In genomic region chr1:131427140-131427821, GRCm38 (mm10) we compare ENCODE assay signal across 8 mouse cellular contexts.
DNase-seq lines count a peak whose midpoint lies in the region; ATAC-seq and TF ChIP-seq lines count a peak whose summit lies in the region.

No protein-coding gene starts in this region.

- DNase-seq in gastrocnemius, adult 18-20 months (ENCODE audit: low spot score): peak; percentile 15
- no peak for DNase-seq in gastrocnemius, adult 8-10 months (ENCODE audit: low spot score in 2 of 2)
- peak; percentile 8 to 13 for DNase-seq in B cell, adult 2 months
- peak; percentile 72 for DNase-seq in forebrain, embryonic 14.5 days (ENCODE audit: low spot score)
- peak; percentile 35 for DNase-seq in thymus, adult 2 months
- no peak for DNase-seq in layer of hippocampus, adult 8-10 months (ENCODE audit: low spot score in 2 of 2)

- H3K4me3 ChIP-seq in forebrain, embryonic 14.5 days (ENCODE audit: low read depth, low read length): no peak overlapping the region
- no peak overlapping the region for H3K4me3 ChIP-seq in limb, embryonic 13.5 days
- H3K4me3 ChIP-seq in thymus, adult 2 months (ENCODE audit: control insufficient read depth, insufficient read depth, low read length): no peak overlapping the region

- 4% methylated on average over 5 of the region's 5 CpGs for WGBS in forebrain, embryonic 14.5 days
- 10% methylated on average over 5 of the region's 5 CpGs for WGBS in limb, embryonic 13.5 days
- WGBS in thymus, adult 2 months: 6% methylated on average over 5 of the region's 5 CpGs

- no peaks in the 10 kb centered on the region for H3K36me3 ChIP-seq in forebrain, embryonic 14.5 days (ENCODE audit: control insufficient read depth, insufficient read depth, low read length)
- no peaks in the 10 kb centered on the region for H3K36me3 ChIP-seq in limb, embryonic 13.5 days
- no peaks in the 10 kb centered on the region for H3K36me3 ChIP-seq in thymus, adult 2 months (ENCODE audit: control insufficient read depth, insufficient read depth, low read length)

- H3K9ac ChIP-seq in forebrain, embryonic 14.5 days (ENCODE audit: low read length): peak overlapping the region; percentile 22; the same call in 1 of the 2 replicates
- H3K9ac ChIP-seq in limb, embryonic 13.5 days: no peak overlapping the region; the same call in 1 of the 2 replicates

- ATAC-seq in forebrain, embryonic 14.5 days: peak; percentile 69
- ATAC-seq in limb, embryonic 13.5 days (ENCODE audit: low FRiP score, low read depth): peak; percentile 51; the same call in 1 of the 2 replicates
- ATAC-seq in erythroid progenitor cell, adult 5-6 weeks (replicated peaks; ENCODE audit: low FRiP score, poor library complexity, severe bottlenecking): no peak

- H3K9me3 ChIP-seq in forebrain, embryonic 14.5 days (replicated peaks; ENCODE audit: control insufficient read depth, low read length): no peaks in the 10 kb centered on the region
- no peaks in the 10 kb centered on the region for H3K9me3 ChIP-seq in limb, embryonic 13.5 days

- peak overlapping the region; percentile 65 for H3K27ac ChIP-seq in forebrain, embryonic 14.5 days (ENCODE audit: low read depth, low read length)
- peak overlapping the region; percentile 58; the same call in 1 of the 2 replicates for H3K27ac ChIP-seq in limb, embryonic 13.5 days
- H3K27ac ChIP-seq in thymus, adult 2 months (ENCODE audit: control insufficient read depth, insufficient read depth, low read length): peak overlapping the region; percentile 58

- peaks cover 22% of the 10 kb centered on the region for H3K4me1 ChIP-seq in forebrain, embryonic 14.5 days (ENCODE audit: control insufficient read depth, insufficient read depth, low read length)
- H3K4me1 ChIP-seq in limb, embryonic 13.5 days: peaks cover 52% of the 10 kb centered on the region
- peaks cover 2% of the 10 kb centered on the region for H3K4me1 ChIP-seq in thymus, adult 2 months (replicated peaks; ENCODE audit: control insufficient read depth, insufficient read depth, low read length)

- no peak for TF ChIP-seq POLR2A in thymus, adult 2 months (IDR thresholded peaks at IDR 0.05; ENCODE audit: control insufficient read depth, extremely low read depth, insufficient read depth, low read length, poor library complexity)

- H3K27me3 ChIP-seq in forebrain, embryonic 14.5 days (replicated peaks; ENCODE audit: control insufficient read depth, insufficient read depth, low read length): no peaks in the 10 kb centered on the region
- H3K27me3 ChIP-seq in limb, embryonic 13.5 days: no peaks in the 10 kb centered on the region
- H3K27me3 ChIP-seq in thymus, adult 2 months (ENCODE audit: control insufficient read depth, insufficient read depth, low read length): no peaks in the 10 kb centered on the region

- no peak for TF ChIP-seq CTCF in thymus, adult 2 months (IDR thresholded peaks at IDR 0.05; ENCODE audit: borderline replicate concordance, control insufficient read depth, extremely low read depth, insufficient read depth, low read length, poor library complexity)

- H3K4me2 ChIP-seq in forebrain, embryonic 14.5 days (ENCODE audit: low read length): 0 out of 2 replicates have a peak overlapping the region, but pooled peaks have one; percentile 4
- peak overlapping the region; percentile 28 for H3K4me2 ChIP-seq in limb, embryonic 13.5 days (replicated peaks)

Comparison
In these comparisons a context has a peak if more than half of its experiments do, and no peak if none do; other contexts are left out.
1. DNase-seq: peak in gastrocnemius, adult 18-20 months (single experiment), B cell, adult 2 months (2 of 2), forebrain, embryonic 14.5 days (single experiment) and thymus, adult 2 months (single experiment); none in gastrocnemius, adult 8-10 months (0 of 2) and layer of hippocampus, adult 8-10 months (0 of 2).
2. Peak in every context shown above with its lines, with median percentiles within 50 percentile points of each other: H3K27ac ChIP-seq.